Mouse (Mus musculus) gonadal fat pad, adult 2 months (tissue): Measurements from ENCODE around the gene Mreg. TPM values are rescaled to one million over a fixed set of nuclear protein-coding genes. Genes with fewer than 3 reads are reported as not detected.

Experiments
- DNase-seq: peaks from one replicate; pipeline ENCODE4 v3.0.0-alpha.2; 2012; ENCODE audit warnings: low read depth
- polyA plus RNA-seq: library from polyadenylated mRNA; depleted of rRNA; stranded (reverse); fragments of >200 nt; gene quantifications from 2 replicates; pipeline ENCODE4 v1.2.3, GENCODE M21; 2012

The Mreg gene
- polyA plus RNA-seq, 1 experiment, result 0.31 TPM

DNA sequence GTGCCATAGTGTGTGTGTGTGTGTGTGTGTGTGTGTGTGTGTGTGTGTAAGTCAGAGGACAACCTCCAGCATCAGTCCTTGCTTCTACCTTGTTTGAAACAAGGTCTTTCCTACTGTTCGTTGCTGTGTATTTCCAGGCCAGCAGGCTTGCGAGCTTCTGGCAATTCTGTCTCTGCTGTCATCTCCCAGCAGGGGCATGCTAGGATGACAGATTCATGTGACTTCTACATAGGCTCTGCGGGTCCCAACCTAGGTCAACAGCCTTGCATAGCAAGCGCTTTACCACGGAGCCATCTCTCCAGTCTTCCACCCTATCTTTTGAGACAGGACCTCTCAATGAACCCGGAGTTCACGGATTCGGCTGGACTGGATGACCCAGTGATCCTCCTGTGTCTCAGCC lies 20.7 kb downstream of the Mreg start:
- DNase-seq, result no peak

DNA sequence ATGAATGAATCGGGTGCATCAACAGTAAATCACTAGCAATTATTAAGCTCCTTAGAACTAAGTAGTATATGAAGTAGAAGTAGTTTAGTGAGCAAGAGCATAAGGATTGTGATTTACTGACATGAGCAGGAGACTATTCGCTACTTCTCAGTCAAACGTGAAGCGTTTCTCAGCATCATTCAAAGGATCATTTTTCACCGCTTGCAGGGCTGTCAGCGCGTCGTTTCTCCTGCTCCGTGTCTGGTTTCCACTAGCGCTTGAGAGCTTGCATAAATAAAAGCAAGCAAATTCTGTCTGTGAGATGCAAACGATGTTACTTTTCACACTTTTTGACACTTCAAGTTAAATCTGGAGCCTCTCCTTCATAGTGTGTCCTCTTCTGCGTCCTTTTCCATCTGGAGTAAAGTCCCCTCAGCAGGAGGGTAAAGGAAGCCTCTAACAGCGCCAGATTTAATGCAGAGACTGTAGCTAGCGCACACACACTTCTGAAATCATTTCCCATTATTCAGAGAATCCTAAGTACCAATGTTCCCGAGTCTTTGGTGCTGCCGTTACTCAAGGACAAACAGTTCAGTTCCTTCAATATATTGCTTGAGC lies 23.9 kb downstream of the Mreg start:
- DNase-seq, result no peak

DNA sequence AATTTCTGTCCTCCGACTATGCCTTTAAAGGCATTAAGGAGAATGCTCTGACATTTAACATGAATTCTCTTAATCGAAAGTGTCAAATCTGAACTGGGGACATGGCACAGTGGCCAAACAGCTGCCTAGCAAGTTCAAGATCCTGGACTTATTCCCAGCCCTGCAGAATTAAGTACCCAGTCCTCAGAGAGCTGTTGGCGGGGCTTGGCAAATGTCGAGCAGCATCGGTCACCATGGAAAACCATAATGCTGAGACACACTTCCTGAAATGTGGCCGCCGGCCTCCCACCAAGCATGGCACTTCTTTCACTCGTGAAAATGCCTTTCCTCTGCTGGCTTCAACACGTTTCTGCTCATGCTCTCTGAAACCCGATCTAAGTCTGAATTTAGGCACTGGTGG lies 24.6 kb downstream of the Mreg start:
- DNase-seq, result no peak

DNA sequence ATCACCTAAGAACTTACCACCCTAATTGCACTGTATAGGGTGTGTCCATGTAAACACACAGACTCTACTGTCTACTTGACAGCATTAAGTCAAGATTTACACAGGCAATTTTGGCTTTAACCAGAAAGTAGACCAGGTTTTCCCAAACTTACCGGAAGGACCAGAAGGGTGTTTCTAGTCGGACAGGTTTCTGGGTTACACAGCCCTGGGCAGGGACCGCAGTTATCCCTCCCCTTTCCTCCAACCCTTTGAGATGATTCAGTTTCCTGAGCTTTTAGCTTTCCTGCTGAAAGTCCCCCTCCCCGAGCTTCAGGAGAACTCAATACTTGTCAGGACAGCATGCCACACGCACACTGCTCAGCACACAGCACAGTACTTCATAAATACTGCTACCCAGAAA lies 26.0 kb downstream of the Mreg start:
- DNase-seq, result no peak

DNA sequence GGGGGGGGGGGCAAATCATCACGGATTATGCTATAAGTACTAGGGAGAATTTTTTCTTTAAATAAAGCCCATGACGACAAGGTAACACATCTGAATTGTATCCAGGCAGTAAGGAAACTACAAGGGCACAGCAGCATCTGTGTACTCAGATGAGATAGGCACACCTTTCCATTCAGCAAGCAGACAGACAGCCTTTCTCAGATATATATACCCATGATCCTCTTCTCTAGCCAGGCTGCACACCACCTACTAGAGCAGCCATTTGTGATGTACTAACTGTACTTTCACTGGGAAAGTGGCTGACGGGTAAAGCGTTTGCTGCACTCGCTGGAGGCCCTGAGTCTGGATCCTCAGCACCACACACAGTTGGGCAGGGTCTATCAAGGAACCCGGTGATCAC lies 28.6 kb downstream of the Mreg start:
- no peak for DNase-seq

DNA sequence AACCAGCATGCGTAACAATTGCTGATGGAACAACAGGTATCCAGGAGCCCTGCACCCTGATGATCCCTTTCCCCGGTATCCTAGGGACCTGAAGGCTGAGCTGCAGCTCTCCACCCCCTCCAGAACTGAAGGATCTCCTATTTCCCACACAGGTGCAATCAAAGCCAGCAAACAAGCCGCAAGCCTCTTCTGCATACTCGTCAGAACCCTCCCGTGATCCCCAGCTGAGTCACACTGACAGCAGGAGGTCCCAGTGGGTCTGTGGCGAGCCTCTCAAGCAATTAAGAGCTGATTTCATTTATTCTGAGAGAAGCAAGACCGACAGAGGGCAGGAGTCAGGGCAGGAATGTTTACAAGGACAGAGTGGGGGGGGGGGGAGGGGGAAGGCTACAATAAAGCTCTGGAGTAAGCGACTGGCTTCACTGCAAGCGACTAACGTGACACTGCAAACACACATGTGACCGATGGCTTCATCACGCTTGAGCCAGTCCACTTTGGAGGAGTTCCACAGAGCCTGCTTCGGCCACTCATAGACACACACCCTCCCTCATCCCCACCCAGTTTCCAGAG lies 29.1 kb downstream of the Mreg start:
- DNase-seq, result no peak

DNA sequence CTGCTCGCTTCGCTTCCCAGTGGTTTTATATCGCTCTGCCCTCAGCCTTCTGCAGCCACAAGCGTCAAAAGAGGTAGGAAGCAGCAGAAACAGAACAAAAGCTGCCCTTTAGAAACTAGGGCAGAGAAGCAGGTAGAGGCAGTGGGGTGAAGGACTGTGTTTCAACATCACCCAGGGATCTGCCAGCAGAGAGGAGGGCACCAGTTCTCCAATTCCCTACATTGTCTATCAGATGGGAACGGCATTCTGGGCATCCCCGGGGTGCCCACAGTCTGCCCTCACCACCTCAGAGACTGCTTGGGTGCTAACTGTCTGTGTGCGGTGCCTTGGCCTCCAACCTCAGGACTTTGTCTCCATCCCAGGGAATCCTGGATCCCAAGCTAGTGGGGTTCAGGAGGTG lies 32.2 kb downstream of the Mreg start:
- DNase-seq, result no peak

DNA sequence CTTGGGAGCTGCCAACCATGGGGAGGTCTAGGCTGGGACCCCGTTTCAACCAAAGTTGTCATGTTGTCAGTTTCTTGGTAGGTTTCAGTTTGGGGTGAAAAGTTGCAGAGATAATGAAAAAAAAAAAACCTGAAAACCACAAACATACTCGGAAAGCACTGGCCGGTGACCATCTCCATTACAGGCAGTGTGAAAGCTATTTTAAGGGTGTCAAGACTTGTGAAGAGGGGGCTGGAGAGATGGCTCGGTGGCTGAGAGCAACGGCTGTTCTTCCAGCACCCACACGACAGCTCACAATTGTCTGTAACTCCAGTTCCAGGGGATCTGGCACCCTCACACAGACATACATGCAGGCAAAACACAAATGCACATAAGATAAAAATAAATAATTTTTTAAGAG lies 35.9 kb downstream of the Mreg start:
- no peak for DNase-seq

DNA sequence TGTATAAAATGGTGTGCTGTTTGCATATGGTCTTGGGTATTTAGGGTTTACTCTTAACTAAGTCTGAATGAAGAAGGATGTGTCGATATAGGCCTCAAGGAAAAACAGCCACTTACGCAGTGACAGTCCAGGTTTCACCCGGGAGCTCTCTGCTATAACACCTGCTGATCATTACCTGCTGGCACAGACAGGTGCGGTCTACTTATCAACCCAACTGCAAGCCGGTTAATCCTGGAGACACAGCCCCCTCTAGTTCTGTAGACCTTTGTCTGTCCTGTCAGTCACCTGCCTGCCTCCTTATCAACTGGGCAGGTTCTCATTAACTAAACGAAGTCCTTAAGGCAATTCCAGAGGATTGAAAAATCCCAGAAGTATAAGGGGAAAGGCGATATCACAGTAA lies 37.9 kb downstream of the Mreg start:
- no peak for DNase-seq

DNA sequence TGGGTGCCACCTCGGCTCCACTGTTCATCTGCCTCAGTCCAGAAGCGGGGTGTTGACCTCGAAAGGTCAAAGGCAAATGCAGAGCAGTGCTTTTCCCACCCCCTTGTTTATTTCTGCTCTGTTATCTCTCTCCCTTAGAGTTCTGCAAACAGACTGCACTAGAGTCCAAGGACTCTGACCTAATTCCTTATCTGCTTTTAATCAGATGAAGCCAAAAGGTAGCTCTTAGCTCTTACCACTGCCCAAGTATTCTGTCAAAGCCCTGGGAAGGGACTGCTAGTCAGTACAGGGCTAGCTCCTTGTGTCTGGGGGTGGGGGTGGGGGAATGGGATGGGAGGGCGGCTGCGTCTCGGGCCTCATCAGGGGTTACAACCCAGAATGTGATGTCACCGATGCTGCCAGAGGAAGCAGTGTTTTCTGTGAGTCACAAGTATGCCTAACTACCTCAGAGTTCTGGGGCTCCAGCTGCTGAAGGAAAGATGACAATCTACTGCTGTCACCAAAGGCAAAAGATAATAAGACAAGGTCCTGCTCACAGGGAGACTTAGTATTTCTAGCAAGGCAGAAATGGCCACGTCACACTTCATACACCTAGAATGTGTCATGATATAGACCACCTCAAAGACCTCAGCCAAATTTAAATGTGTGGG lies 38.6 kb downstream of the Mreg start:
- DNase-seq, result no peak

DNA sequence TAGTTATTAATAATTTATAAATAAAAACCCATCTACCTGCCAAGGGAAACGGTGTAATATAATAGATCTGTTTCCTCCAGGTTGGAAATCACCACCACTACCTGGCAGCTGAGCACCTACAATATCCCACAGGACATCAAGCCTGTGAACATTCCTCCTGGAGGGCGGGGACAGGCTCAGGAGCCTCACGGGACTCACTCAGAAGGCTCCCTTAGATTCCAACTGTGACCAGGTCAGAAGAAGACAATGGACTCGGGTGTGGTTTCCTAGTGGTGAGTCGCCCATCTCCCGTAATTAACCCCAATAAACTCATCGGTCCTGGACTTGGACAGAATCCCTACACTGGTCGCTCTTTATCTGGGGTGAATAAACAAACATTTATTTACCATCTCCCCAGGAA lies 39.3 kb downstream of the Mreg start:
- DNase-seq, result no peak

DNA sequence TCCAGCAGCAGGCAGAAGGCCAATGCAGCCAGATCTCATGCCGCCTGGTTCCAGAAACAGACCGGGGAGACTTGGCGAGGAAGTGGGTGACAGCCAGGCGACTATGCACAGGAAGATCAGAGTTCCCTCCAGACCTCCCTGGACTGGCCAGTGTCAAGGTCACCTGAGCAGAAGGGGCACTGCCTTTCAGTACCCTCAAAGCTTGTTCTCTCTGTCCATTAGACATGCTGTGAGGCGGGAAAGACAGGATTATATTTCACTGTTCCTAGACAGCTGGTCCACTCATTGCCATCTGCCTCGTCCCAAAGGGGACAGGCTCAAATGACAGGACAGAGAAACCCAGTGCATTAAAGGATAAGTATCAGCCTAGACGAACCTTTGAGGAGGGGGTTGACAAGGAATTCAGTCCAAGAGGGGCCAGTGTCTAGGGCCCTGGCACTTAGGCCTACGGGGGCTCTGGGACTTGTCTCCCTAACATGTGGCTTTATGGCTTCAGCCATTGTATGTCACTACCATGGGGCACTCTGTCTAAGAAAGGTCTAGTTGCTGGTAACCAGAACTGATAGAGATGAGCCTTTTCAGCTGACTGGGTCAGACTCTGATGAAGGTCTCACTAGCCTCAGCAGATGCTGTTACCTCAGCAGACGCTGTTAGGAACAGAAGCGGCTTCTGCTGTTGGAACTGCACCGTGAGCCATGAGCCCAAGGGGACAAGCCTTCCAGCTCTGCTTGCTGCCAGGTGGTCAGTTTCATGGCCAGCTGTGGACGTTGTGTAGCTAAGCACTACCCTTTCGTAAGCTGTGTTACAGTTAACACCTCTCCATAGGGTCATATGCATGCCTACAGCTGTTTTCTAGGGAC lies 40.9 kb downstream of the Mreg start:
- DNase-seq, result no peak

DNA sequence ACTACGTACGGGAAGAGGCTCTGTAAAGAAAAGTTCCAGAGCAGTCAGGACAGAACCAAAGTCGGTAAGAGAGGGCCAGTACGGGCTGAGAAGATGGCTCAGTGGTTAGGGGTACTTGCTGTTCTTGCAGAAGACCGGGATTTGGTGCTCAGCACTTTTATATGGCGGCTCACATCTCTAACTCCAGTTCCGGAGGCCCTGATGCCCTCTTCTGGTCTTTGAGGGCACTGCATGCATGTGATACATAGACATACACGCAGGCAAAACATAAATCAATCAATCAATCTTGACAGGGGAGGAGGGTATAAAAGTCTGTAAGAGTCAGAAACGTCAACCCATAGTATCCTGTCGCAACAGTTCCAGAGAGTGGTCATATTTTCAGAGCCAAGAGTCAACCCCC lies 45.1 kb downstream of the Mreg start:
- no peak for DNase-seq

DNA sequence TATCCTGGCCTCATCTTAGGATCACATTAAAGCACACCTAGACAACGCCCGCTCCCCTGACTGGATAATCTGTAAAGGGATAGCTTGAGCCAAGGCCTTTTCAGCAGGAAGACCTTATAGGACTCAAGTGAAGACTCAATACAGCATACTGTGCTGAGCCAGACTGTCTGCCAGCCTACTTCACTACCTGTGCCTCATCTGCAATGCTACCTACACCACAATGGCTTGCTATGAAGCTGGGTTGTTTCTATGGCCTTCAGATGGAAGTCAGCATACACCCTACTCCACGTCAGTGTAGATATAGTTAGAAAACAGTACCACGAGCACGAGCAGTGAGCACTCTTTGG lies 45.7 kb downstream of the Mreg start:
- no peak for DNase-seq

DNA sequence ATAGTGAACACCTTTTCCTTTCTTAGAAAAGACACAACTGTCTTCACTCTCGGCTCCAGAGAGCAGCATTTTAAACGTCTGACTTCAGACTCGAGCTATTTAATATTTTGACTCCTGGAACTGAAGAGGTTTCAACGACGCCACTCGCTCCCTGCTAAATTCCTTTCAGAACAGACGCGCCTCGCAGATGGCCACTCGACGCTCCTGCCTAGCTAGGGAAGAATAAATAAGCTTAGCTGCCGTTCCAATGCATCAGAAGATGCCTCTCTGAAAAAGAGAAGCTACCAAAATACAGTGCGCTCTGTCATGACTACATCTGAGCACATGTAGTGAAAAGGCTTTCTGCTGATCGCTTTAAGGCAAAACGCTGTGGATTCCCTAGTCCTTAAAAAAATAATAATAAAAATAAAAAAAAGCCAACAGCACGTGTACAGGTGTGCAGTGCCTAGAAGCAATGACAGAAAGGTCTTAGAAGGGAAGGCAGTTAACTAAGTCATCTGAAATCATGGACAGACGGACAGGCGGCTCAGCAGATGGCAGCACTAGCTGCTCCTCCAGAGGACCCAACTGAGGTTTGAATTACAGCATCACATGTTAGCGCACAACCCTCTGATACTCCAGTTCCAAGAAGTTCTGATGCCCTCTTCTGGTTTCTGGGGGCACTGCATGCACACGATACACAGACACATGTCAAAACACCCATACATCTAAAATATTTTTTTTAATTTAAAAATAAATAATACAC lies 46.2 kb downstream of the Mreg start:
- no peak for DNase-seq

DNA sequence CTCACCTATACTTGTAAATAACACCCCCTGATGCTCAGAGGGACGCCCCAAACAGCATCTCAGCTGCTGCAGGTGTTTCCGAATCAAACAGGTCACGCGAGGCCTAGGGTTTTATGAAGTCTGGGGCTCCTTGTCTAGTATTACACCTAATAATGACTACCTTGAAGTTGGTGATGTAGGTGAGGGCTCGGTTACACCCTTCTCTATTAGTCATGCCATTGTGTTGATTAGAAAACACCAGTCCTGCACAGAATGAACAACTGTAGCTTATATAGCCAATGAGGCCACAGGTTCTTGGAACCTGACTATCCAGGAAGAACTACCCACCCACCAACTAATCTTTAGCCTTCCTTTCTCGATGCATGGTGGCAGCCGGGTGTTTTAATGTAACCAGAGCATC lies 51.8 kb downstream of the Mreg start:
- DNase-seq, result no peak

DNA sequence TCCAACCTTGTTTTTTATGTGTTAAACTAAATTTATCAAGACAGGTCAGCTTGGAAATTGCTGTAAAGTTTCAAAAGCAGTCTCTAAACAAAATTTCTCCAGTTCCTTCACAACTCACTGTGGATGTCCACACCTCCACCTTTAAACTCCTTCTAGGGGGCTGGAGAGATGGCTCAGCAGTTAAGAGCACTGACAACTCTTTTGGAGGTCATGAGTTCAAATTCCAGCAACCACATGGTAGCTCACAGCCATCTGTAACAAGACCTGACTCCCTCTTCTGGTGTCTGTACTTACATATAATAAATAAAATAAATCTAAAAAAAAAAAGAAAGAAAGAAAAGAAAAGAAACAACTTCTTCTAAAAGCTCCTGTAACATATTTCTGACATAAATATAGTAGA lies 67.1 kb downstream of the Mreg start:
- no peak for DNase-seq

DNA sequence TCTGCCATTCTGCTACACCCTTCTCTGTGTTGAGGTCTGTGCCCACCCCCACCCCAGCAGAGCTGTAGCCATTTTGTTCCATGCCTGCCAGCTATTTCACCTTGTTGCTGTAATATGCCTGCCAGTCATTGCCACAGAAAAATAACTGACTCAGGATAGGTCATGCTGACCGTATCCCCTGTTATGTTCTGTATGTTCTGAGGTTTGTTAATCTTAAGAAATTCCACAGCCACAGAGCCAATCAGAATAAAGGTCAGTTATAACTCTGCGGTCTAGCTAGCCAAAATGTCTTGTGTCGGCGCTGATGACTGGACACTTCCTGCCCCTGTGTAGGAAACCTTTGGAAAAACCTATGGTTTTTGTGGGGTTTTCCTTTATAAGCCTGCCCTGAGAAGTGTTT lies 67.7 kb downstream of the Mreg start:
- DNase-seq, result no peak

DNA sequence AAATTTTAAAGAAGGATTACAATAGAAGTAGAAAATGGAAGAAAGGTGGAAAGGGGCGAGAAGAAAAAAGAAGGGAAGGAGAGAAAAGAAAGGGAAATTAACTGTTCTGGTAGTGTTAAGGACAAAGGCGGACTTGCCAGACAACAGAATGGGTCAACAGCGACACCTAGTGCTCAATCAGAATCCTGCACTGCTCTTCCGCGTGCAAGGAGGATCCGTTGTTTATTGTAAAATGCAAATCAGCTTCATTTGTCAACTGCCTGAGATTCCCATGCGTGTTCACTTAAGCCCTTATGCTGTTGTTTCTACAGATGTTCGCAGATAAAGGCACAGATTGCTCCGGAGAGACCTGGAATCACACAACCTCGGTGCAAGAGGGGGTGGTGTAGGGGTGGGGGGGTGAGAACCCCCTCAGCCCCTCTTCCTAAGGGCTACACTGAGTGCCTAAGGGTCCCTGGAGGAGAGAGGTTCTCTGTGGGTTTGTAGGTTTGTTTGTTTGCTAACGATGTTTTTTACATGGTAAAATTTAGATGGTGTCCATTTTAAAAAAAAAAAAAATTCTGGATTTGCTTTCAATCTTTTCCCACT lies 70.1 kb downstream of the Mreg start:
- DNase-seq, result no peak

DNA sequence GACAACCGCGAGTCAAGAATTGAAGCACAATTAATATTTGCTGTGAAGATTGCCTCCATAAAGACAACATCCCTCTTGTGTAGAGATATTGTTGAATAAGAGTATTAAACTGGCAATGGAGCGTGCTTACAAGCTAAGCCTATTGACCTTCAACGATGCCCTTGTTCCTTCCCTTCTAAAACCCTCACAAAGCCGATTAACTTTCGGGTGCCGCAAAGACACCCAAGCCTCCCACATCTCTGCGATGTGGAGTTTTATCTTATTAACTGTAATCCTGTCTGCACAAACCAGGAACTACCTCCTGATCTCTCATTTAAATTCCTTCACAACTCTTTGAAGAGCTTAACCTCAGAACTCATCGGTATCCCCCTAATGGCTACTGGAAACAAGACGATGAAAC lies 76.0 kb downstream of the Mreg start:
- DNase-seq, result no peak

DNA sequence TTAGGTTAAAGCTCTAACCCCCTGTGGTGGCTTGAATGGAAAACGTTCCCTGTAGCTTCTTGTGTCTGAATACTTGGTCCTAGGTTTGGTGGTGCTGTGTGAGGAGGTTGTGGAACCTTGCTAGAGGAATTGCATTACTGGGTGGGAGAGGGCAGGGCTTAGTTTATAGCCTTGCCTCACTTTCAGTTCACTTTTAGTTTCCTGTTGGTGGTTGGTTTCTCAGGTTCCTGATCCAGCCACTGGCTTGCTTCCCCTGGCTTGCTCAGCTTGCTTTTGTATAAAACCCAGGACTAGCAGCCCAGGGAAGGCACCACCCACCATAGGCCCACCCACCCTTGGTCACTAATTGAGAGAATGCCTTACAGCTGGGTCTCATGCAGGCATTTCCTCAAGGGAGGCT lies 77.6 kb downstream of the Mreg start:
- no peak for DNase-seq
